Mouse (Mus musculus): ENCODE data around the gene Eif2b5. TPM values are rescaled to one million over a fixed set of nuclear protein-coding genes. Genes with fewer than 3 reads are reported as not detected.

Eif2b5 gene
- polyA plus RNA-seq, 1 experiment from 2014 or later: 92.1 TPM

DNA sequence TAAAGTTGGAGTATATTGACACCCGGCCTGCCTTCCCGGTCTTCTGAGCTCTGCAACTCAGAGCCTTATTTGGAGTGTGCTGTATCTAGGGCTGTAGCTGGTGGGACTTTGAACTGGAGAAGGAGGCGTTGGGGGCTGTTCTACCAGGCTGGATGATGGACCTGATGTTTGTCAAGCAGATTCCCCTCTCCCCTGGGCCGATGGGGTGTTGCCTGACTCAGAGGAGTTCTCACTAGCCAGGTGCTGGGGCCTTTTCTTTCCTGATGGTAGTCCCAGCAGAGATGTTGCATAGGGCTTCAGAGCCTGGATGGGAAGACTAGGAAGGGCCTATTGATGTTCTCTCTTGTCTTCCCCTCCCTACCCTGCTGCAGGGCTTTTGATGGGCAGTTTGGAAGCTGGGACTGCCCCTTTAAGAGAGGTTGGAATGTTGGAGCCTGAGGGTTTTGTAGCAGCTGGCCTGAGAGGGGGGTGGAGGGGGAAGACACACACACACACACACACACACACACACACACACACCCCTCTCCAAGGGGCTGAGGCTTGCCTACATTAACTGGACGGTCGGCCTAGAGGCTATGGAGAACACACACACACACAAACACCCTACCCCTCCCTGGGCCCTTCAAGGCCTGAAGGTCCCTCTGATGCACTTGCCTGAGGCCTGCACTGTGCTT is 19.2 kb downstream of the Eif2b5 start:
- Histone ChIP-seq H3K4me2 (ENCODE audit: low read length) (peak overlapping the region; percentile 86), H3K4me3 (ENCODE audit: low read depth, low read length) (peak overlapping the region; percentile 99), H3K27me3 (replicated peaks; ENCODE audit: control insufficient read depth, insufficient read depth, low read length) (no peaks in the 10 kb centered on the region), H3K9ac (ENCODE audit: low read length) (peak overlapping the region; percentile 99), H3K36me3 (ENCODE audit: control insufficient read depth, insufficient read depth, low read length) (peaks cover 18% of the 10 kb centered on the region; the same call in 1 of the 2 replicates), H3K27ac (ENCODE audit: low read depth, low read length) (peak overlapping the region; percentile 92), H3K4me1 (ENCODE audit: control insufficient read depth, insufficient read depth, low read length) (peaks cover 14% of the 10 kb centered on the region), H3K9me3 (replicated peaks; ENCODE audit: control insufficient read depth, low read length) (no peaks in the 10 kb centered on the region)
- WGBS: 0% methylated on average over 6 of the region's 6 CpGs
- DNase-seq (ENCODE audit: low spot score): peak; percentile 70
- ATAC-seq: peak; percentile 49

GRCm38 (mm10) chr16:20523886-20524285 is 25.3 kb downstream of the Eif2b5 start:
- ATAC-seq (no peak), DNase-seq (ENCODE audit: low spot score) (no peak)
- H3K9me3 ChIP-seq (replicated peaks; ENCODE audit: control insufficient read depth, low read length): no peaks in the 10 kb centered on the region
- peaks cover 77% of the 10 kb centered on the region for H3K36me3 ChIP-seq (ENCODE audit: control insufficient read depth, insufficient read depth, low read length)
- 82% methylated on average over 10 of the region's 10 CpGs for WGBS
- H3K27me3 ChIP-seq (replicated peaks; ENCODE audit: control insufficient read depth, insufficient read depth, low read length): no peaks in the 10 kb centered on the region
- H3K4me3 ChIP-seq (ENCODE audit: low read depth, low read length): no peak overlapping the region
- peaks cover 5% of the 10 kb centered on the region for H3K4me1 ChIP-seq (ENCODE audit: control insufficient read depth, insufficient read depth, low read length)
- no peak overlapping the region for H3K9ac ChIP-seq (ENCODE audit: low read length)
- no peak overlapping the region for H3K4me2 ChIP-seq (ENCODE audit: low read length)
- H3K27ac ChIP-seq (ENCODE audit: low read depth, low read length): no peak overlapping the region

- no peak overlapping the region for H3K4me2 ChIP-seq (ENCODE audit: low read length)
- H3K27ac ChIP-seq (ENCODE audit: low read depth, low read length): peak overlapping the region; percentile 44; the same call in 1 of the 2 replicates
- DNase-seq (ENCODE audit: low spot score) (no peak), ATAC-seq (no peak)
- no peaks in the 10 kb centered on the region; the same call in 1 of the 2 replicates for H3K4me1 ChIP-seq (ENCODE audit: control insufficient read depth, insufficient read depth, low read length)
- no peaks in the 10 kb centered on the region for H3K27me3 ChIP-seq (replicated peaks; ENCODE audit: control insufficient read depth, insufficient read depth, low read length)
- H3K9me3 ChIP-seq (replicated peaks; ENCODE audit: control insufficient read depth, low read length): no peaks in the 10 kb centered on the region
- peaks cover 89% of the 10 kb centered on the region for H3K36me3 ChIP-seq (ENCODE audit: control insufficient read depth, insufficient read depth, low read length)
- 59% methylated on average over 5 of the region's 5 CpGs for WGBS
- no peak overlapping the region for H3K9ac ChIP-seq (ENCODE audit: low read length)
- H3K4me3 ChIP-seq (ENCODE audit: low read depth, low read length): no peak overlapping the region
Observed at GRCm38 (mm10) chr16:20528779-20529178, 30.2 kb downstream of the Eif2b5 start.

- no peak overlapping the region for H3K4me2 ChIP-seq (ENCODE audit: low read length)
- peaks cover 83% of the 10 kb centered on the region for H3K36me3 ChIP-seq (ENCODE audit: control insufficient read depth, insufficient read depth, low read length)
- ATAC-seq (peak; percentile 56), DNase-seq (ENCODE audit: low spot score) (peak; percentile 82)
- WGBS: 19% methylated on average over 1 of the region's 1 CpGs
- no peaks in the 10 kb centered on the region for H3K9me3 ChIP-seq (replicated peaks; ENCODE audit: control insufficient read depth, low read length)
- no peaks in the 10 kb centered on the region; the same call in 1 of the 2 replicates for H3K4me1 ChIP-seq (ENCODE audit: control insufficient read depth, insufficient read depth, low read length)
- H3K9ac ChIP-seq (ENCODE audit: low read length): no peak overlapping the region
- no peaks in the 10 kb centered on the region for H3K27me3 ChIP-seq (replicated peaks; ENCODE audit: control insufficient read depth, insufficient read depth, low read length)
- H3K4me3 ChIP-seq (ENCODE audit: low read depth, low read length): no peak overlapping the region
- peak overlapping the region; percentile 44; the same call in 1 of the 2 replicates for H3K27ac ChIP-seq (ENCODE audit: low read depth, low read length)
Observed at GRCm38 (mm10) chr16:20529375-20529774, 30.8 kb downstream of the Eif2b5 start.

DNA sequence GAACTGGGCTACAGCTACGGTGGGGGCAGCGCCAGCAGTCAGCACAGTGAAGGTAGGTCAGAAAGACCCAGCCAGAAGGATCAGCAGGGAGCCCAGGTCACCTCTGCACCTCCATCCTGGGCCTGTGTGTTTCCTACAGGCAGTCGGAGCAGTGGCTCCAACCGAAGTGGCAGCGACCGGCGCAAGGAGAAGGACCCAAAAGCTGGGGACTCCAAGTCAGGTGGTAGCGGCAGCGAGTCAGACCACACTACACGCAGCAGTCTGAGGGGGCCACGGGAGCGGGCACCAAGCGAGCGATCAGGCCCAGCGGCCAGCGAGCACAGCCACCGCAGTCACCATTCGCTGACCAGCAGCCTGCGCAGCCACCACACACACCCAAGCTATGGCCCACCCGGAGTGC is 32.3 kb downstream of the Eif2b5 start:
- Histone ChIP-seq H3K9ac (ENCODE audit: low read length) (no peak overlapping the region), H3K4me1 (ENCODE audit: control insufficient read depth, insufficient read depth, low read length) (no peaks in the 10 kb centered on the region; the same call in 1 of the 2 replicates), H3K36me3 (ENCODE audit: control insufficient read depth, insufficient read depth, low read length) (peaks cover 69% of the 10 kb centered on the region), H3K4me3 (ENCODE audit: low read depth, low read length) (no peak overlapping the region), H3K27me3 (replicated peaks; ENCODE audit: control insufficient read depth, insufficient read depth, low read length) (no peaks in the 10 kb centered on the region), H3K27ac (ENCODE audit: low read depth, low read length) (no peak overlapping the region), H3K9me3 (replicated peaks; ENCODE audit: control insufficient read depth, low read length) (no peaks in the 10 kb centered on the region), H3K4me2 (ENCODE audit: low read length) (no peak overlapping the region)
- no peak for DNase-seq (ENCODE audit: low spot score)
- 96% methylated on average over 20 of the region's 20 CpGs for WGBS
- ATAC-seq: no peak

DNA sequence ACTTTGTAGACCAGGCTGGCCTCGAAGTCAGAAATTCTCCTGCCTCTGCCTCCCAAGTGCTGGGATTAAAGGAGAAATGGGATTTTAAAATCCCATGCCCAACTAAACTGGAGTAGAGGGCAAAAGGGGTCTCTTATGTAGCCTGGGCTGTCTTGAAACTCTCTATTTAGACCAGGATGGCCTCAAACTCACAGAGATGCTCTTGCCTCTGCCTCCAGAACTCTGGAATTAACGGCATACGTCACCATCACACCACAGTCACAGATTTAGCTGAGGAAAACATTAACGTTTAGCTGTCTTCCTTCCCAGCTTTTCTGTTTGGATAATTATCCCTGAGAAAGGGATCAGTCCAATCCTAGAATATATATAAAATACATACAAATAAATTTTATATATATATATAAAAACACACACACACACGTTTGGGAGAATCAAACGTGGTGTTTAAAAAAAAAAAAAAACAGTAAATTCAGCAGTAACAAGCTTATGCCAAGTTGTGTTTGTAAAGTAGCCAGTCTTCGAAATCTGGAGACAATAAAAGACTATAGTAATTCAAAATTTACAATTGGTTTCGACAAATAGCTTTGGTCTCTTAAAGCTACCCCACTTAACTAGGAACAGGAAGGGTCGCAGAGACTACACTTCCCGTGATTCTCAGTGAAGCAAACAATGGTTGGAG is 36.1 kb downstream of the Eif2b5 start:
- Histone ChIP-seq H3K9me3 (replicated peaks; ENCODE audit: control insufficient read depth, low read length) (no peaks in the 10 kb centered on the region), H3K9ac (ENCODE audit: low read length) (no peak overlapping the region), H3K4me3 (ENCODE audit: low read depth, low read length) (no peak overlapping the region), H3K36me3 (ENCODE audit: control insufficient read depth, insufficient read depth, low read length) (peaks cover 57% of the 10 kb centered on the region), H3K4me2 (ENCODE audit: low read length) (no peak overlapping the region), H3K27me3 (replicated peaks; ENCODE audit: control insufficient read depth, insufficient read depth, low read length) (no peaks in the 10 kb centered on the region), H3K27ac (ENCODE audit: low read depth, low read length) (0 out of 2 replicates have a peak overlapping the region, but pooled peaks have one; percentile 2), H3K4me1 (ENCODE audit: control insufficient read depth, insufficient read depth, low read length) (peaks cover 21% of the 10 kb centered on the region)
- WGBS: 51% methylated on average over 10 of the region's 10 CpGs
- DNase-seq (ENCODE audit: low spot score): no peak
- ATAC-seq: no peak

- Histone ChIP-seq H3K27me3 (replicated peaks; ENCODE audit: control insufficient read depth, insufficient read depth, low read length) (no peaks in the 10 kb centered on the region), H3K4me3 (ENCODE audit: low read depth, low read length) (peak within 1 kb of the TSS; percentile 86), H3K27ac (ENCODE audit: low read depth, low read length) (peak within 1 kb of the TSS; percentile 66), H3K36me3 (ENCODE audit: control insufficient read depth, insufficient read depth, low read length) (peaks cover 57% of the 10 kb centered on the region), H3K9ac (ENCODE audit: low read length) (peak within 1 kb of the TSS; percentile 98), H3K4me2 (ENCODE audit: low read length) (peak within 1 kb of the TSS; percentile 91), H3K9me3 (replicated peaks; ENCODE audit: control insufficient read depth, low read length) (no peaks in the 10 kb centered on the region), H3K4me1 (ENCODE audit: control insufficient read depth, insufficient read depth, low read length) (peaks cover 21% of the 10 kb centered on the region)
- WGBS: under 1% methylated on average over 52 of the region's 52 CpGs
- ATAC-seq (peak; percentile 98), DNase-seq (ENCODE audit: low spot score) (peak; percentile 100)
Observed at GRCm38 (mm10) chr16:20535296-20536080, 36.9 kb downstream of the Eif2b5 start, which contains the start of gene Ap2m1. Gene Ap2m1 (plus strand): TSS chr16:20535478.

- peaks cover 57% of the 10 kb centered on the region for H3K36me3 ChIP-seq (ENCODE audit: control insufficient read depth, insufficient read depth, low read length)
- no peak for DNase-seq (ENCODE audit: low spot score)
- no peak for ATAC-seq
- peak overlapping the region; percentile 91 for H3K4me2 ChIP-seq (ENCODE audit: low read length)
- 31% methylated on average over 9 of the region's 9 CpGs for WGBS
- peak overlapping the region; percentile 86 for H3K4me3 ChIP-seq (ENCODE audit: low read depth, low read length)
- no peaks in the 10 kb centered on the region for H3K9me3 ChIP-seq (replicated peaks; ENCODE audit: control insufficient read depth, low read length)
- peak overlapping the region; percentile 66; the same call in 1 of the 2 replicates for H3K27ac ChIP-seq (ENCODE audit: low read depth, low read length)
- H3K27me3 ChIP-seq (replicated peaks; ENCODE audit: control insufficient read depth, insufficient read depth, low read length): no peaks in the 10 kb centered on the region
- H3K4me1 ChIP-seq (ENCODE audit: control insufficient read depth, insufficient read depth, low read length): peaks cover 21% of the 10 kb centered on the region
- H3K9ac ChIP-seq (ENCODE audit: low read length): peak overlapping the region; percentile 98
Observed at GRCm38 (mm10) chr16:20536081-20536665, 37.6 kb downstream of the Eif2b5 start.
